Mouse (Mus musculus) kidney, adult 2 months (tissue): Measurements from ENCODE around the gene AI413582. TPM values are rescaled to one million over a fixed set of nuclear protein-coding genes. Genes with fewer than 3 reads are reported as not detected.
A peak's percentile ranks its signal among the peaks of the same experiment; 100 is the strongest.

Experiments used
- DNase-seq: peaks from one replicate; pipeline ENCODE4 v3.0.0; 2021
- H3K27ac ChIP-seq: fragments of 200-500 bp; 2 replicates; pipeline ENCODE4 v1.5.1; 2012; ENCODE audit warnings: low read depth, low read length, control low read depth, inconsistent platforms; ENCODE audit not compliant: insufficient read depth
- H3K27me3 ChIP-seq: fragments of 200-500 bp; replicated peaks from 2 replicates; pipeline ENCODE4 v1.6.1; 2012; ENCODE audit warnings: mild to moderate bottlenecking, moderate library complexity, low read length, inconsistent platforms; ENCODE audit not compliant: control insufficient read depth, insufficient read depth
- H3K36me3 ChIP-seq: fragments of 200-500 bp; 2 replicates; pipeline ENCODE4 v1.6.1; 2012; ENCODE audit warnings: mild to moderate bottlenecking, moderate library complexity, low read length, inconsistent platforms; ENCODE audit not compliant: control insufficient read depth, insufficient read depth
- H3K4me1 ChIP-seq: fragments of 200-500 bp; 2 replicates; pipeline ENCODE4 v1.6.1; 2011; ENCODE audit warnings: low read length; ENCODE audit not compliant: control insufficient read depth, insufficient read depth
- H3K4me3 ChIP-seq: fragments of 200-500 bp; 2 replicates; pipeline ENCODE4 v1.5.1; 2011; ENCODE audit warnings: mild to moderate bottlenecking, low read depth, low read length, control low read depth; ENCODE audit not compliant: insufficient read depth
- CTCF ChIP-seq: fragments of 200-500 bp; conservative IDR thresholded peaks from 2 replicates; pipeline ENCODE4 v1.5.1; 2011; ENCODE audit warnings: low read depth, mild to moderate bottlenecking, control low read depth, low read length, moderate library complexity, mixed read lengths; ENCODE audit not compliant: insufficient read depth, insufficient read length
- POLR2A ChIP-seq: fragments of 200-500 bp; IDR thresholded peaks from one replicate; pipeline ENCODE4 v1.6.1; 2011; ENCODE audit warnings: low read depth, low read length, control low read depth
- WGBS: fragments of 180-500 bp; shearing (Covaris S2); methylation state at CpG from one replicate; pipeline ENCODE4 v1.1.7; 2018; 5-methylcytosine and 5-hydroxymethylcytosine counted together
- polyA plus RNA-seq: library from polyadenylated mRNA; depleted of rRNA; stranded (reverse); fragments of >200 nt; gene quantifications from 2 replicates; pipeline ENCODE4 v1.2.3, GENCODE M21; 2012

Gene AI413582
- polyA plus RNA-seq, 1 experiment, result 55.7 TPM

DNA sequence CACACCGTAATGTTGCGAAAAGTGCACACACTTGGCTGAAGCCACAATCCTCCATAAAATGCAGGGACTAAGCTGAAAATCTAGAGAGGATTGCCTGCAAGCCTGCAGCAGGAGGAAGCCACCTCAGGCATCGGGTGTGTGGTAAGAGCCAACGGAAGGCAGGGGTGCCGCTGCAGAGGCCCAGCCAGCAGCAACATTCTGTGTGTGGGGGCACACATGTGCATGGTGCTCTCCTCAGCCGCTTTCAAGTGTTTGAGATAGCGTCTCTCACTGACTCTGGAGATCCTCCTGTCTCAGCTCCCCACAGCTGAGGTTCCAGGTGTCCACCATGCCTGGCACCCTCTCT lies 27.0 kb upstream of the AI413582 start:
- Histone ChIP-seq H3K27me3 (no peaks in the 10 kb centered on the region), H3K4me3 (no peak overlapping the region), H3K4me1 (peaks cover 6% of the 10 kb centered on the region), H3K27ac (no peak overlapping the region), H3K36me3 (no peaks in the 10 kb centered on the region)
- WGBS, result 98% methylated on average over 7 of the region's 7 CpGs
- no peak for TF ChIP-seq CTCF
- TF ChIP-seq POLR2A, result no peak
- DNase-seq, result no peak

DNA sequence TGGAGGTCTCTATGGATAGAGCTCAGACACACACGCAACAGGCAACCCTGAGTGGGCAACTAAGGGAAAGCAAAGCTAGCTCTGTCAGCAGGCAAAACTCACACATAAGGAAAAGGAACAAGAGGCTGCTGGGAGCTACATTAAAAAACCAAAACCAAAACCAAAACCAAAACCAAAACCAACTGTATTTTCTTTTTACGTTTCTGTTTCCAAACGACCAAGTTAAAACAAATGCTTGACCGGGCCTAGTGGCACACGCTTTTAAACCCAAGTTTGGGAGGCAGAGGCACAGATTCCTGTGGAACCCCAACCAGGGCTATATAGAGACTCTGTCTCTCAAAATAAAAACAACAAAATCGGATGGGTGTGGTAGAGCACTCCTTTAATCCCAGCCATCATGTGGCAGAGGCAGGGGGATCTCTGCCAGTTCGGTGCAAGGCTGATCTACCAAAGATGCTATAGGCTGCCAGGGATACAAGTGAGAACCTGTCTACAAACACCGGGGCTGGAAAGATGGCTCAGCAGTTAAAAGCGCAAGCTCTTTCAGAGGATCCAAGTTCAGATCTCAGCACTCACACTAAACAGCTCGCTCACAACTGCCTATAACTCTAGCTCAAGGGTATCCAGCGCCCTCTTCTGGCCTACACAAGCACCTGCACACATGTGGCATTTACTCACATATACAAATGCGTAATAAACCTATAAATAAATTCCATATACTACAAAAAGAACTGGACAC lies 26.4 kb upstream of the AI413582 start:
- no peak overlapping the region for H3K4me3 ChIP-seq
- DNase-seq, result no peak
- TF ChIP-seq POLR2A (no peak), CTCF (peak; percentile 46)
- peaks cover 8% of the 10 kb centered on the region for H3K4me1 ChIP-seq
- H3K27me3 ChIP-seq, result no peaks in the 10 kb centered on the region
- no peak overlapping the region for H3K27ac ChIP-seq
- H3K36me3 ChIP-seq, result no peaks in the 10 kb centered on the region
- WGBS, result 76% methylated on average over 12 of the region's 12 CpGs

DNA sequence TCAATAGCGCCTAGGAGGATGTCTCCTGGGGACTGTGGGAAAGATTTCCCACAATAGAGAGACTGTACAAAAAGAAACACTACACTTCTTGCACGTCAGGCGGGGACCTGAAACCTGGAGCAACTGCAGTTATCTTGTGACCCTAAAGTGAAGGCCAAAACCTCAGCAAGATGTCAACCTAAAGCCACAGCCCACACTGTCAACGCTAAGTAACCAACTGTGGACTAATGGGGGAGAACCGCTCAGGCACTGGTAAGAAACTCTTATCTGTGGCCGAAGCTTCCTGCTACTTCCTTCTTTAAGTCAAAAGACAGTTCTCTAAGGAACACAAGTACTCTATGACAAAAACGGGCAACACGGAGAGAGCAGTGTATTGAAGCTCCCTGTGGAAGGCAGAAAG lies 22.7 kb upstream of the AI413582 start:
- Histone ChIP-seq H3K27ac (no peak overlapping the region), H3K27me3 (no peaks in the 10 kb centered on the region), H3K4me3 (no peak overlapping the region), H3K36me3 (no peaks in the 10 kb centered on the region), H3K4me1 (peaks cover 13% of the 10 kb centered on the region)
- DNase-seq, result no peak
- 65% methylated on average over 8 of the region's 8 CpGs for WGBS
- TF ChIP-seq CTCF, result no peak
- no peak for TF ChIP-seq POLR2A

DNA sequence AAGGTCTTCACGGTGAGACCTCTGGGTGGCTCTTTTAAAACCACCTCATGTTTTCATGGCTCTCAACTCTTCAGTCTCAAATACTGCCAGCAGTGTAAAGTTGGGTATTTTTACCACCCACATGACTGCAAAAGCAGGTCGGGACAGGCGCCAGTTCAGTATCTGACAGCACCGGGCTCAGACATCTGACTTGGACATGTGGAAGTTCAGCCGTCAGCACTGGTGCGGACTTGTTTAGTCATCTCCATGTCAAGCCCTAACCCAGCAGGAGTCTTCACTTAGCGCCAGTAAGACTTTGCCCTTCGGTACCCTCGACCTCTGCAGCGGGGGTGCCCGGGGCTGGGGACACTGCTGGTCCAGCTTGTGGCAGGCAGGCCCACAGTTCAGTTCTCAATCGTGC lies 21.7 kb upstream of the AI413582 start:
- Histone ChIP-seq H3K36me3 (no peaks in the 10 kb centered on the region), H3K4me1 (peaks cover 13% of the 10 kb centered on the region), H3K27me3 (no peaks in the 10 kb centered on the region), H3K4me3 (no peak overlapping the region), H3K27ac (peak overlapping the region; percentile 15; the same call in 1 of the 2 replicates)
- DNase-seq, result peak; percentile 74
- TF ChIP-seq CTCF, result no peak
- TF ChIP-seq POLR2A, result no peak
- WGBS, result 49% methylated on average over 12 of the region's 12 CpGs

DNA sequence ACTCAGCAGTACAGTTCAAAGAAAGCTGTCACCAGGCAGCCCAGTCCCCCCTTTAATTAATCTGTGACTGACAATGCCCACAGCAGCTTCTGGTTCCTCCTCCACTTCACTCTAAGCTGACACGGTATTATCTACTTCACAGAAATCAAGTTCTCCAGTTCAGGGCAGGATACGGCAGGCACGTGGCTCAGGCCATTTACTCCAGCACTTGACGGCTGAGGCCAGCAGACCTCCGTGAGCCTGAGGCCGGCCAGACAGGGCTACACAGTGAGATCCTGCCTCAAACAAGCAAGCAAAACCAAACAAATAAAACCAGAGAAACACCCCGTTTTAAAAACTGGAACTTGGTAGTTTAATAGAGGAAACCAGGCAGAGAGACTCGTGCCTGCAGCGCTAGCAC lies 21.1 kb upstream of the AI413582 start:
- no peak for TF ChIP-seq CTCF
- TF ChIP-seq POLR2A, result no peak
- whole genome bisulfite sequencing, result 60% methylated on average over 9 of the region's 9 CpGs
- Histone ChIP-seq H3K36me3 (no peaks in the 10 kb centered on the region), H3K27ac (no peak overlapping the region), H3K4me3 (no peak overlapping the region), H3K27me3 (no peaks in the 10 kb centered on the region), H3K4me1 (peaks cover 13% of the 10 kb centered on the region)
- DNase-seq, result no peak

DNA sequence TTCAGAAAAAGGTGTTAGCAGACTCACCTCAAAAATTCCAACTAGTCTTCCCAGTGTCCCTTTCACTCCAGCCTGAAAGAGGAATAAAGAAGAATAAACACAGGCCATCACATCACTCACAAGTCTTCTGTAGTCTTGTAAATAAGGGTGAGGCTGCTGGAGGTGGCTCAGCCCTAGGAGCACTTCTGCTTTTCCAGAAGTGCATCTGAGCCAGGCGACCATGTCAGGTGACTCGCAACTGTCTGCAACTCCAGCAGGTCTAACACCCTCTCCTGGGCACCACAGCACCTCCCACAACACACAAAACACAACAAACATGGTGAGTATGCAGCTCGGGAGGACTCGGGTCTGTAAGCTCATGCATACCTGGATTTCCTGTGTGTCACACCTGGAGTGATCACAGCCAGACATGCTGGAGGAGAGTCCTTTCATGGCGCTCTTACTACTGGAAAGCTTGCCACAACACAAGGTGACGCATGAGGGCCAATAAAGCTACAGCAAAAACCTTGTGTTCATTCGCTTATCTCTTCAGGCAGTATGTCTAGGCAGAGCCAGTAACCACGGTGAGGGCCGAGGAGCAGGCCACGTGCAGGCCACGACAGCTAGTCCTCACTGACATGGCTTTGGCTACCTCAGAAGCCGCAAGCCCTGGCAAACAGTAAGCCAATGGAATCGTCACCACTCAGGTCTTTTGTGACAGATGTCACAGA lies 17.8 kb upstream of the AI413582 start:
- no peak overlapping the region for H3K4me3 ChIP-seq
- H3K36me3 ChIP-seq, result no peaks in the 10 kb centered on the region; the same call in 1 of the 2 replicates
- peaks cover 13% of the 10 kb centered on the region for H3K4me1 ChIP-seq
- DNase-seq, result no peak
- 89% methylated on average over 13 of the region's 13 CpGs for WGBS
- no peak overlapping the region for H3K27ac ChIP-seq
- TF ChIP-seq CTCF (no peak), POLR2A (no peak)
- H3K27me3 ChIP-seq, result no peaks in the 10 kb centered on the region

DNA sequence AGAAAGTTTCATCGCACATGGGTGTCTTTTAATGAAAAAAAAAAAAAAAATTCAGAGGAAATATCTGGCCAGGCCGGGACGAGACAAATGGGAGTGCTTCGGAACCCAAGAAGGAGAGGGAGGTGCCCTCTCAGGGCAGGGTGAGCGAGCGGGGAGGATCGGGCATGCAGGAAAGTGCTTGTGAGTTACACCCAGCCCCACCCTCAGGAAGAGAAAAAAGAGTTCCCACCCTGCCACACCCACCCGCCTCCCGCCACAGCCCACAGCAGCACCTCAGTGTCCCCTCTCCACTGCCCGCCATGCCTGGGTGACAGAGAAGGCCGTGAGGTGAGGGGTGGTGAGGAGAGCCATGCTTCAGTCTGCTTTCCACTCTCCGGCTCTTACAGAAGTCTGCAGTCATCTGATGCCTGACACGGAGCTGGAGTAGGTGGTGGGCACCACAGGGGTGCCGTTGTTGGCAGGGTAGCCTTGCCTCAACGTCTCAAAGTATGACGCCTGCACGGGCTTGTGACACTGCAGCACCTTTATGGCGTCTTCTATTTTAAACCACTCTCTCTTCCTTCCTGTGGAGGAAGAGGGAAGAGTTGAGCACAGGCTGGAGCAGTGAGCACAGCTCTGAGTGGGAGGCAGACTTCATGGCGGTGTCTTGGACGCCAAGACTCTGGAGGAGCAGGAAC lies 15.0 kb upstream of the AI413582 start:
- H3K4me1 ChIP-seq, result no peaks in the 10 kb centered on the region
- H3K27me3 ChIP-seq, result no peaks in the 10 kb centered on the region
- H3K27ac ChIP-seq, result no peak overlapping the region
- whole genome bisulfite sequencing, result 68% methylated on average over 20 of the region's 20 CpGs
- TF ChIP-seq CTCF, result no peak
- H3K4me3 ChIP-seq, result no peak overlapping the region
- H3K36me3 ChIP-seq, result no peaks in the 10 kb centered on the region; the same call in 1 of the 2 replicates
- DNase-seq, result no peak
